Mouse (Mus musculus): ENCODE data around the gene Cyp2c70.

GRCm38 (mm10) chr19:40220878-40221277, 33.7 kb upstream of the Cyp2c70 start:
- no peak for TF ChIP-seq CTCF (conservative IDR thresholded peaks at IDR 0.05; ENCODE audit: insufficient read depth, insufficient read length, low read depth, low read length)
- no peak for TF ChIP-seq POLR2A (IDR thresholded peaks at IDR 0.05; ENCODE audit: low read depth, low read length)
